Mouse (Mus musculus): ENCODE measurements around the gene Prmt7. TPM values are rescaled to one million over a fixed set of nuclear protein-coding genes. Genes with fewer than 3 reads are reported as not detected.

Gene Prmt7
- 56.6 and 57.9 TPM in 2 replicates for polyA plus RNA-seq (2015; fragmentation: Nextera tagmentation; extraction: Ambion mirVana)

DNA sequence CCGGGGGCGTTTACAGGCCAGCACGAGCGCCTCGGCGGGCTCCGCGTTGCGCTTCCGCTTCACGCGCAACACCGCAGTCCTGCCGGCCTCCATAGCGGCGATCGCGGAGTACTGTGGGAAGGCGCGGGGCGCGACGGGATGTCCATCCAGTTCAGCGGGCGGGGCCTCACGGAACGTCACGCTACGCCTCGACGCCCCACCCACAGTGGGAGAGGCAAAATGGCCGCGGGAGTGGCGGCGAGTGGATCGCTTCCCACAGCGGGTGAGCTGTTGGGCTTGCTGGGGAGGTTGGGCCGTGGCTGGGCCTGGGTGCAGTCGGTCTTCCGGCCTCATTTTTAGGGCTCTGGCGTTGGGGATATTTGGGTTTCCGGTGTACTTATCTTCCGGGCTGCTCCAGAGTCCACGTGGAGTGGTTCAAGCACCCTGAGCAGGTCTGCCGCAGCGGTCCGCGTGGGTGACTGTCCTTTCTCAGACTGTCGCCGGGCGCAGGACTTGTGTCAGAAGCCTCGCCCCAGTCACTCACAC, at the start of gene Prmt7, which contains the start of gene Slc7a6os:
Gene Prmt7, plus strand, starts transcription at position 116 of the 525 bp plus-strand sequence.
Gene Slc7a6os, minus strand, starts transcription at position 115 of the 525 bp plus-strand sequence.
- Histone ChIP-seq H3K27ac (peak within 1 kb of the TSS; percentile 96), H3K4me3 (peak within 1 kb of the TSS; percentile 85), H3K36me3 (peaks cover 44% of the 10 kb centered on the region), H3K4me2 (peak within 1 kb of the TSS; percentile 89), H3K4me1 (replicated peaks) (peaks cover 26% of the 10 kb centered on the region), H3K9me3 (no peaks in the 10 kb centered on the region), H3K27me3 (no peaks in the 10 kb centered on the region), H3K9ac (peak within 1 kb of the TSS; percentile 96)
- WGBS = under 1% methylated on average over 52 of the region's 52 CpGs
- peak; percentile 99 for ATAC-seq (ENCODE audit: low FRiP score)

DNA sequence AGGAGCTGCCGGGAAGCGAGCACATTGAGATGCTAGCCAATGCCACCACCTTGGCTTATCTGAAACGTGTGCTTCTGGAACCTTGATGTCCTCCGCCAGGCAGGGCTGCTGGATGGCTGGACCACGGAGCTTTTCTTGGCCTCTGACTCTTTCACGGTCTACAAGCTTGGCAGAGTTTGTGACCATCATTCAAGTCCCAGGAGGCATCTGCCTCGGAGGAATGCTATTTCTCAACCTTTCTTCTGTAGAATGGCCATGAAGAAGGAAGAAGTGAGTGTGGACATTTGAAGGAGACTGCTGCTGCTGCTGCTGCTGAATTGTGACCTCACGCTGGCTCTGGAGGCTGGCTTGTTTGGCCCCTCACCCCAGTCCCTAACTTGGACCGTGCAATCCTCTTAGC, 47.5 kb upstream of the Prmt7 start:
- no peak for ATAC-seq (ENCODE audit: low FRiP score)
- Histone ChIP-seq H3K9me3 (no peaks in the 10 kb centered on the region), H3K27me3 (no peaks in the 10 kb centered on the region), H3K27ac (no peak overlapping the region), H3K4me3 (no peak overlapping the region), H3K4me1 (replicated peaks) (peaks cover 3% of the 10 kb centered on the region), H3K9ac (no peak overlapping the region), H3K4me2 (no peak overlapping the region), H3K36me3 (peaks cover 59% of the 10 kb centered on the region)
- WGBS = 95% methylated on average over 9 of the region's 9 CpGs

DNA sequence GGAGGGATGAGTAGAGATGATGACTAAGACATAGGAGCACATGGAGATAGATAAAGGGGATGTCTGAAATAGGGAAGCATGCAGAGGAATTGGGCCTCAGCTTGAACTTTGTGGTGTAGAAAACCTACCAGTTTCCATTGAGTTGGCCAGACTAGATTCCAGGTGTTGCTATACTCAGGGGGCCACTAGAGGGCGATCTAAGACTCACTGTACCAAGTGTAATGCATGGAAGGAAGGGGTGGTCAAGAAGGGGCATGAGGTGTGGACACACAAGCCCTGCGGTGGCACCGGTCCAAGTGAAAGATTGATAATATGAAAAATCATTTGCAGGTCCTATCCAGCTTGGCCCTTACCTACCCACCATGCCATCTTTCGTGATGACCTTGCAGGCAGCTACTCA, 45.3 kb upstream of the Prmt7 start:
- Histone ChIP-seq H3K4me2 (no peak overlapping the region), H3K27ac (no peak overlapping the region), H3K27me3 (no peaks in the 10 kb centered on the region), H3K9ac (no peak overlapping the region), H3K4me3 (no peak overlapping the region), H3K9me3 (no peaks in the 10 kb centered on the region), H3K4me1 (replicated peaks) (peaks cover 13% of the 10 kb centered on the region), H3K36me3 (peaks cover 43% of the 10 kb centered on the region)
- no peak for ATAC-seq (ENCODE audit: low FRiP score)
- WGBS = 50% methylated on average over 4 of the region's 4 CpGs

DNA sequence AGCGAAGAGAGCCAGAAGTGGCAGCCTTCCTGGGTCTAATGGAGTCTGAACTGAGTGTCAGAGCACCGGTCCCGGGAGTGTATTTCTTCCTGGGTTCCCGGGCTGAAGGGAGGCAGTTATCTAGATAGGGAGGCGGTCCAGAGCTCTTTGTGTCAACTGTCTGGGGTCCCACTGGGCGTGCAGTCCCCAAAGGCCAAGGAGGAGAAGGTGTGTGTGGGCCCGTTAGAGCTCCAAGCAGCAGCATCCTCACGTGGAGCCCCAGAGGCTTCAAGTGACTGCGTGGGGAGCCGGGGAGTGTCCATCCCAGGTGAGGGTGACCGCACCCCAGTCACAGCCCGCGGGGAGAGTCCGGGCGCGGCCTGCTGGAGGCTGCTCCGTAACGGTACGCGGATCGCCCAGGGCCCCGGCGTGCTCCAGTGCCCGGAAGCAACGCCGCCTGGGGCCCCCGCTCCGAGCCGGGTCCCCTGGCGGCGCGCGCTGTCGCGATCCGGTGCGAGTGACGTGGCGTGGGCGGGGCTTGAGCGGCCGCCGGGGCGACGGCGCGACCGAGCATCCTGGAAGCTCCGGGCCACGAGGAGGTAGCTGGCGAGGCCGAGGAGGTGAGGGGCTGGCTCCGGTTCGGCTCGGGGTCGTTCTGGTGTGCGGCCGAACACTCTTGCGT, 42.2 kb upstream of the Prmt7 start, which contains the start of gene Slc7a6:
Gene Slc7a6, plus strand, starts transcription at position 502 of the 661 bp plus-strand sequence.
- Histone ChIP-seq H3K9me3 (no peaks in the 10 kb centered on the region), H3K27me3 (no peaks in the 10 kb centered on the region), H3K27ac (peak within 1 kb of the TSS; percentile 96), H3K4me2 (peak within 1 kb of the TSS; percentile 90), H3K4me3 (peak within 1 kb of the TSS; percentile 70), H3K4me1 (replicated peaks) (peaks cover 13% of the 10 kb centered on the region), H3K9ac (peak within 1 kb of the TSS; percentile 93), H3K36me3 (peaks cover 12% of the 10 kb centered on the region)
- peak; percentile 90 for ATAC-seq (ENCODE audit: low FRiP score)
- WGBS = 1% methylated on average over 54 of the region's 59 CpGs

DNA sequence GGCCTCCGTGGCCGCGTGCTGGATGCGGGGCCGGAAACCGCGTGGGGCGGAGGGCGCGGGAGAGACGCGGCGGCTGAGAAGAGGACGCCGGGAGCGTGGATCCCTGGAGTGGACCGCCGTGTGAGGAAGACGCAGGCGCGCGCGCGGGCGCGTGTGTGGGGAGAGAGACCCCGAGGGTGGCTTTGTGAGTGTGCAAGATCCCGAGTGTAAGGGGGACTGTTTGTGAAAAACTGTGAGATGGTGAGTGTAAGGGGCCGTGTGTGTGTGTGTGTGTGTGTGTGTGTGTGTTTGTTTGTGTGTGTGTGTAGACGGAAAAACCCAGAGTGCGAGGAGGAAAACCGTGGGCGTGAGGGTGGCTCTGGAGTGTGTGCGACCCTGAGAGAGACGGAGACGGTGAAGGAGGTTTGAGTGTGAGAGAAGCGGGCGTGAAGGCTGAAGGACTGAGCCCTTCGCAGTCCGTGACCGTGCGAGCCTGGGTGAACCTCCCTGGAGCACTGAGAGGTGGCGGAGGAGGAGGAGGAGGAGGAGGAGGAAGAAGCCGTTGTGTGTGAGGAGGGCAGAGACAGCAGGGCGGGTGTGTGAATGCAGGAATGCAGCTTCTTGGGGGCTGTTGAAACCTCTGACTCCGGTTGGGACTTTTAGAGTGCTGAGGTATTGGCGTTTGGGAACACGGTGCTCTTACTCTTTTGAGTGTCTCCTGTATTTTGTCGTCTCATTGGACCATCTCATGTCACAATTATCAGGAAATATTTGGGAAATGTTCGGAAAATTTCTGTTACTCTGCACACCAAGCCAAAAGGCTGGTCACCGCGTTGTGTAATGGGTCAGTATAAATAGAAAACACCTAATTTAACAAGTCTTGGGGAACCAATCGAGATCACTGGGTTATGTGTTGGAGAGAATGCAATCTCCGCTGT, 41.5 kb upstream of the Prmt7 start:
- peak; percentile 85 for ATAC-seq (ENCODE audit: low FRiP score)
- Histone ChIP-seq H3K4me3 (peak overlapping the region; percentile 70), H3K27ac (peak overlapping the region; percentile 96), H3K4me1 (replicated peaks) (peaks cover 13% of the 10 kb centered on the region), H3K36me3 (peaks cover 4% of the 10 kb centered on the region), H3K9ac (peak overlapping the region; percentile 93), H3K9me3 (no peaks in the 10 kb centered on the region), H3K27me3 (no peaks in the 10 kb centered on the region), H3K4me2 (peak overlapping the region; percentile 90)
- WGBS = 2% methylated on average over 54 of the region's 54 CpGs

DNA sequence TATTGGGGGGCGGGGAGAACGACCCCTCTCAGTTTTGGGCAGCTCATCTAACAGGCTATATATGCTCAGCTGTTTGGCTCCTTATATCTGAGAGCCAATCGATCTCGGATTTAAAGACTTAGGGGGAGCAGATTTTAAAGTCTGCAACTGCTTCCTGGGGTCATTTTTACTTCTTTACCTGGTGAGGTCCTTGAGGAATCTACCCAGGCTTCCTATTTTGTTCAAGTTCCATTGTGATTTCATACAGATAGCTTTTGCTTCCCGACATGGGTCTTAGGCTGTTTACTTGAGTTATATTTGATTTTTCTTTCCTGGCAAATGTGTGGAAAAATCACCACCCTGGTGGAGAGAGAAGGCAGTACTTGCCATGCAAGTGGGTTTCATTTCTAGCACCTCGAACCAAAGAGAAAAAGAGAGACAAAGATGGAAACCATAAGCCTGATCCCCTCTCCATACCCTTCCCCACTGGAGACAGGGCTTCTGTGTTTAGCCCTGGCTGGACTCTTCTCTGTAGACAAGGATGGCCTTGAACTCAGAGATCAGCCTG, 40.7 kb upstream of the Prmt7 start:
- H3K27ac ChIP-seq = peak overlapping the region; percentile 96; the same call in 1 of the 2 replicates
- 49% methylated on average over 6 of the region's 6 CpGs for WGBS
- no peak for ATAC-seq (ENCODE audit: low FRiP score)
- peak overlapping the region; percentile 70 for H3K4me3 ChIP-seq
- H3K4me2 ChIP-seq = peak overlapping the region; percentile 90
- no peaks in the 10 kb centered on the region for H3K27me3 ChIP-seq
- peak overlapping the region; percentile 93 for H3K9ac ChIP-seq
- no peaks in the 10 kb centered on the region for H3K9me3 ChIP-seq
- H3K36me3 ChIP-seq = no peaks in the 10 kb centered on the region
- peaks cover 13% of the 10 kb centered on the region for H3K4me1 ChIP-seq (replicated peaks)

DNA sequence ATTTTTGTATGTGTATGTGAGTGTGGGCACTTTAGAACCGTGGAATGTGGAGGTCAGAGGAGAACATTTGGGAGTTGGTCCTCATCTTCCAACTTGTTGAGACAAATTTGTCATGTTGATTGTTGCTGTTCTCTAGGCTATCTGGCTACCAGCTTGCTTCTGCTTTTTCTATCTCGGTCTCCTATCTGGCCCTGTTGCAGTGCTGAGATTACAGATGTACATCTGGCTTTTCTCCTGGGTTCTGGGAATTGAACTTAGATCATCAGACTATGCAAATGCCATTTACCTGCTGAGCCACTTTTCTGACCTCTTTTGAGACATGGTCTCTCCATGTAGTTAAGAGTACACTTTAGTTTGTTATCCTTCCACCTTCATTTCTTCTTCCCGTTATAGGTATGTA, 37.2 kb upstream of the Prmt7 start:
- Histone ChIP-seq H3K9me3 (no peaks in the 10 kb centered on the region), H3K9ac (no peak overlapping the region), H3K27ac (no peak overlapping the region), H3K4me3 (no peak overlapping the region), H3K4me2 (no peak overlapping the region), H3K4me1 (replicated peaks) (peaks cover 21% of the 10 kb centered on the region), H3K27me3 (no peaks in the 10 kb centered on the region), H3K36me3 (no peaks in the 10 kb centered on the region)
- 97% methylated on average over 3 of the region's 3 CpGs for WGBS
- ATAC-seq (ENCODE audit: low FRiP score) = no peak

DNA sequence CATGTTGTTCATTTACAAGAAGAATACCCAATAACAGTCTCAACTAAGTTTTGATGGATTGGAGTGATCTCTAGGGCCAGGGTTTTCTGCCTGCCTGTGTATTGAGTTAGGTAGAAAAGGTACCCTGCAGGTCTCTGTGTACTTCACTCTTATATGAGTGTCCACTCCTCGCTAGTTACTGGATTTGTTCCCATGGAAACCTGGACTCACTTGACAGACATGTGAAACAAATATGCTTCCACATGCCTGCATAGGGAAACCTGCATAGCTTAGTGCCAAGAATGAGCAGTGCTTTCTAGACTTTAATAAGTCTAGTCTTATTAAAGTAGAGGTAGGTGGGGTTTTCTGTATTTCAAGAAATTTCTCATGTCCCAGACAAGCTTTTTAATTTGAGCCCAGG, 33.8 kb upstream of the Prmt7 start:
- H3K4me3 ChIP-seq = no peak overlapping the region
- H3K36me3 ChIP-seq = peaks cover 7% of the 10 kb centered on the region; the same call in 1 of the 2 replicates
- no peak overlapping the region for H3K4me2 ChIP-seq
- no peak for ATAC-seq (ENCODE audit: low FRiP score)
- H3K27me3 ChIP-seq = no peaks in the 10 kb centered on the region
- peaks cover 13% of the 10 kb centered on the region for H3K4me1 ChIP-seq (replicated peaks)
- no peak overlapping the region for H3K27ac ChIP-seq
- no peak overlapping the region for H3K9ac ChIP-seq
- WGBS = 10% methylated on average over 1 of the region's 1 CpGs
- no peaks in the 10 kb centered on the region for H3K9me3 ChIP-seq

DNA sequence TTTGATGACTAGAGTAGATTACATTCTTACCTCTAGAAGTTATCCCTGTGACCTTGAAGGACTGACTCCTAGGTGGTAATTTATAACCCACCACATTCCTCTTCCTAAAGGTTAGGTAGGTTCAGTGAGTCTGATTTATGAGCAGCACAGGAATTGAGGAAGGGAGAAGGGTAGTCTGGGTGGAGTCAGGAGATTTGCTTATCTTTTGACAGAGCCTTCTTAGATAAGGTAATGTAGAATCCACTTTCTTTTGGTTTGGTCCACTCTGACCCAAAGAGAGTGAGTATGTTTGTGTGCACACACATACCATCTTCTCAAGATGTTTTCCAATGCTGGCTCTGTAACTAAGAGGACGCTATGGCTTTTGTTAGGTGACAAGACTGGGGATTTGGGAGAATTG, 33.1 kb upstream of the Prmt7 start:
- Histone ChIP-seq H3K27me3 (no peaks in the 10 kb centered on the region), H3K36me3 (peaks cover 8% of the 10 kb centered on the region; the same call in 1 of the 2 replicates), H3K4me2 (no peak overlapping the region), H3K9me3 (no peaks in the 10 kb centered on the region), H3K4me3 (no peak overlapping the region), H3K9ac (no peak overlapping the region), H3K27ac (no peak overlapping the region), H3K4me1 (replicated peaks) (peaks cover 13% of the 10 kb centered on the region)
- no peak for ATAC-seq (ENCODE audit: low FRiP score)
- WGBS = 80% methylated on average over 1 of the region's 1 CpGs

DNA sequence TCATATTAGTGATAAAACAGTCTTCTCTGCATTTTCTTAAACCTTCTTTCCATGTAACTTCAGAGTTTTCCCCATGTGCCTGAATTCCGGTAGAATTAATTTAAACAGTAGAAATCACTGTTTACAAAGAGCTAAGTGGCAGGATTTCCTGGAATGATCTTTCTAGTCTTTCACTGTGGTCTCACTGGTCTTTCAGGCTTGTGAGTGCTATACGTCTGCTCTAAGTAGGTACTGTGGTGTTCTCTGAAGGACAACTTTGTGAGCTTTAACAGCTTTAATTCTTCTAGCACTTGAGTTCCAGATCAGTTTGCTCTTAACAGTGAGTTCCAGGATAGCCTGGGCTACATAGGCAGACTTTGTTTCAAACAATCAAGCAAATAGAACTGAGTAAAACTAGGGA, 32.3 kb upstream of the Prmt7 start:
- Histone ChIP-seq H3K4me2 (no peak overlapping the region), H3K27ac (no peak overlapping the region), H3K4me1 (replicated peaks) (peaks cover 13% of the 10 kb centered on the region), H3K4me3 (no peak overlapping the region), H3K9me3 (no peaks in the 10 kb centered on the region), H3K36me3 (peaks cover 10% of the 10 kb centered on the region; the same call in 1 of the 2 replicates), H3K9ac (no peak overlapping the region), H3K27me3 (no peaks in the 10 kb centered on the region)
- 82% methylated on average over 2 of the region's 2 CpGs for WGBS
- ATAC-seq (ENCODE audit: low FRiP score) = no peak

DNA sequence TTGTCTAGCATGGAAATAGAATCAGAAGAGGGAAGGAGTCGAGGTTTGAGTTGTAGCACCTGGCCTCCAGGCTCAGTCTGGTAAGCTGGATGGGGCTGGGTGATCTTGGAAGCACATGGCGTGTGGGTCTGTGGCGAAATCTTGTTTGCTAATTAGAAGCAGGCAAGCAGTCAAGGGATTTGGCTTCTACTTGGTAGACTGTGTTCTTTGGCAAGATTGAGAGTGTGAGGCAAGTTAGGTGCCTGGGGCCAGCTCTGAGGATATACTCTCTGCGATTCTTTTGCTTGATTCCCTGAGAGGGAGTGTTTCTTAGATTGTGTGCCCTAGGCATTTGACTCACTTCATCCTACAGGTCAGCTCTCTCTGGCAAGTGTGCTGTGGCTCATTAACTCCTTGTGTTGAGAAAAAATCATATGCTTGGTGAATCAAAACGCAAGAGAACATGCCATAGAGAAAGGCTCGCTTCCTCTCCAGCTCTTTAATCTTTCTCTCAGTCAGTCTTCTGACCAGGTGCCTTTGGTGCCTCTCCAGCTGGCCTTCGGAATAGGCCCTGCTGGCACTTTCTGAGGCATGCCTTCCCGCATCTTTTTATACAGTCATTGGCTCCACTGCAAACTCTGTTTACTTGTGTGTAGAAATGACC, 25.0 kb upstream of the Prmt7 start:
- WGBS = 92% methylated on average over 8 of the region's 8 CpGs
- ATAC-seq (ENCODE audit: low FRiP score) = no peak
- H3K36me3 ChIP-seq = peaks cover 62% of the 10 kb centered on the region

More for the DNA sequence above, 25.0 kb upstream of the Prmt7 start:
- Histone ChIP-seq H3K9me3 (no peaks in the 10 kb centered on the region), H3K27me3 (no peaks in the 10 kb centered on the region), H3K4me1 (replicated peaks) (no peaks in the 10 kb centered on the region), H3K4me3 (no peak overlapping the region), H3K27ac (no peak overlapping the region), H3K9ac (no peak overlapping the region), H3K4me2 (no peak overlapping the region)

Data from hindbrain, embryonic 13.5 days (tissue).